Mouse (Mus musculus) testis, adult 2 months (tissue): ENCODE results near the gene Ikbke.

Experiments used
- CTCF ChIP-seq: fragments of 200-500 bp; IDR thresholded peaks from 2 replicates; pipeline ENCODE4 v1.5.1; 2012; ENCODE audit warnings: low read depth, mild to moderate bottlenecking, inconsistent platforms, low read length, moderate library complexity; ENCODE audit not compliant: control insufficient read depth, insufficient read depth, insufficient replicate concordance
- POLR2A ChIP-seq: fragments of 200-500 bp; IDR thresholded peaks from 2 replicates; pipeline ENCODE4 v1.6.1; 2012; ENCODE audit warnings: low read depth, mild to moderate bottlenecking, inconsistent platforms, low read length, moderate library complexity; ENCODE audit not compliant: control insufficient read depth

GRCm38 (mm10) chr1:131275577-131275976 is 3.8 kb downstream of the Ikbke start:
- TF ChIP-seq CTCF (no peak), POLR2A (no peak)
